Mouse (Mus musculus) lung, postnatal 0 days (tissue): ENCODE measurements around the gene Cacna1i.

Experiments
- CTCF ChIP-seq: IDR thresholded peaks from 2 replicates; pipeline ENCODE4 v1.5.1; 2016; ENCODE audit warnings: antibody characterized with exemption, mild to moderate bottlenecking
- EP300 ChIP-seq: IDR thresholded peaks from 2 replicates; pipeline ENCODE4 v1.6.1; 2016; ENCODE audit warnings: antibody characterized with exemption, mild to moderate bottlenecking, control low read depth

DNA sequence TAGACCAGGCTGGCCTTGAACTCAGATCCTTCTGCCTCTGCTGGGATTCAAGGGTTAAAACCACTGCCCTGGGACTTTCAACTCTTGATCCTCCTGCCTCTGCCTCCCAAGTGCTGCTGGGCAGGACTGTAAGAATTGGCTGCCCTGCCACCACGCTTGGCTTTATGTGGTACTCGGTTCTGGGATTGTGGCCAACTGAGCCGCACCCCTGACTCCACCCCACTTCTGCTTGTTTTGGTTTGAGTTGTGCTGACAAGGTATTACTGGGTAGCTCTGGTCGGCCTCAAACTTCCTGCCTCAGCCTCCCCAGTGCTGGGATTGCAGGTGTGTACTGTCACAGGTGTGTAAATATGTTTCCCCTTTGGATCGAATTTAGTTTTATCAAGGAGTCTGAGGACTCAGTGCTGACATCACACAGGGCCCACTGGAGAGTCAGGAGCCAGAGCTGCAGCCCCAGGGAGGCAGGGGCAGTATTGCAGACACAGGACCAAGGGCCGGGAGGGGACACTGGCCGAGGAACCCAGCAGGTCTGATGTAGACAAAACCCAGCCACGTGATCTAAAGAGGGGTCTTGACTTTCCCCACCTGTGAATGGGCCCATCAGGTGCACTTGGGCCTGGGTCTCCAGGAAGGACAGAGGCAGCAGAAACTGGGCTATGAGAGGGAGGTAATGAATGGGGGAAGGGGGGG lies 30.9 kb downstream of the Cacna1i start:
- TF ChIP-seq CTCF (no peak), EP300 (no peak)
